Mouse (Mus musculus): ENCODE results near the gene Rassf7.

The Rassf7 gene

GRCm38 (mm10) chr7:141215101-141215879 lies at the start of gene Rassf7:
TSS of gene Rassf7 (plus strand) at chr7:141215860.
- in situ Hi-C loops (cut with MboI; ENCODE audit: low pct_unique_long_range_greater_than_20kb in 1 of 2, low sequenced_read_pairs in 2 of 2, unreplicated experiment in 1 of 2) = no loop called here

- in situ Hi-C loops (cut with MboI; ENCODE audit: low pct_unique_long_range_greater_than_20kb in 1 of 2, low sequenced_read_pairs in 2 of 2, unreplicated experiment in 1 of 2) = no loop called here
Measured at GRCm38 (mm10) chr7:141167901-141168517, 47.7 kb upstream of the Rassf7 start.

DNA sequence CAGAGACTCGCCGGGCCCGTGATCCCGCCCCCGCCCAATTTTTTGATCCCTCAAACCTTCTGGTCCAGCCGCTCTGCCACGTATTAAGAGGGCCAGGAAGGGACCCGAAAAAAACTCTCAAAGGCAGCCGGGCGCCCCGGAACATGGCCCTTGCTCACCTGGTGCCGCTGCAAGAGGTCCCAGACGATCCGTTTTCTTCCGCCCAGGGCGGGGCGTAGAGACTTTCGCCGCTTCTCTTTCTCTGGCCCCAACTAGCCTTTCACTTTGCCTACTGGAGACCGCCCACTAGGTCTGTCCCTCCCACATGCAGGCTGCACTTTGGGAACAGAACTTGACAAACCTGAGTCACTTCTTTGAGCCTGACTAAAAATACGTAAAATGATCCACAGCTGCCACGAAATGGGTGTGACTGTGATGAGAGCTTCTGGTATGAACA lies 47.1 kb upstream of the Rassf7 start:
- in situ Hi-C loops (cut with MboI; ENCODE audit: low pct_unique_long_range_greater_than_20kb in 1 of 2, low sequenced_read_pairs in 2 of 2, unreplicated experiment in 1 of 2) = no loop called here

GRCm38 (mm10) chr7:141169300-141169699 lies 46.4 kb upstream of the Rassf7 start:
- in situ Hi-C loops (cut with MboI; ENCODE audit: low pct_unique_long_range_greater_than_20kb in 1 of 2, low sequenced_read_pairs in 2 of 2, unreplicated experiment in 1 of 2) = no loop called here

DNA sequence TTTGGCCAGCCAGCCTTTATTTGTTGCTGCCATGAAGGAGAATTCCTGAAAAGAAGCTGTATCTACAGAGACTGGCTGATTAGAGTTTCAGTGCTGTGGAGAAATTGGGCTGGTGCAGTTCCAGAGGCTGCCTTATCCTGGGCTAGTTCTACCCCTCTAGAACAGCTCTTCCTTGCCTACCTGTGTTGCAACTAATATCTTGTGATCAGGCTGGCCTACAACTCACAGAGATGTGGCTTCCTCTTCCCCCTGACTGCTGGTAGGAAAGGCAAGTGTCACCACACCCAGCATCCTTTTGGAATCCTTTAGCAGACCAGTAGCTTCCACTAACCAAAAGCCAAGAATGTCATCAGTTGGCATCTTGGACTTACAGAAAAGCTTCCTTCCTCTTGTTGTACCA lies 45.8 kb upstream of the Rassf7 start:
- in situ Hi-C loops (cut with MboI; ENCODE audit: low pct_unique_long_range_greater_than_20kb in 1 of 2, low sequenced_read_pairs in 2 of 2, unreplicated experiment in 1 of 2) = loop anchor here (5.0 to 10.0 kb wide), 2 partner anchors 73 to 325 kb away; partner anchors contain the start of genes Odf3 (in 2 of the 2) and Scgb1c1 (in 2 of the 2)

GRCm38 (mm10) chr7:141172116-141173006 lies 43.3 kb upstream of the Rassf7 start, which contains the start of gene Rnh1:
TSS of gene Rnh1 (minus strand) at chr7:141172857.
- in situ Hi-C loops (cut with MboI; ENCODE audit: low pct_unique_long_range_greater_than_20kb in 1 of 2, low sequenced_read_pairs in 2 of 2, unreplicated experiment in 1 of 2) = loop anchor here (5.0 to 10.0 kb wide), 2 partner anchors 75 to 328 kb away; partner anchors contain the start of genes Odf3 (in 2 of the 2) and Scgb1c1 (in 2 of the 2)

GRCm38 (mm10) chr7:141173323-141173850 lies 42.3 kb upstream of the Rassf7 start:
- in situ Hi-C loops (cut with MboI; ENCODE audit: low pct_unique_long_range_greater_than_20kb in 1 of 2, low sequenced_read_pairs in 2 of 2, unreplicated experiment in 1 of 2) = loop anchor here (5.0 to 10.0 kb wide), 2 partner anchors 76 to 329 kb away; partner anchors contain the start of genes Odf3 (in 2 of the 2) and Scgb1c1 (in 2 of the 2)

DNA sequence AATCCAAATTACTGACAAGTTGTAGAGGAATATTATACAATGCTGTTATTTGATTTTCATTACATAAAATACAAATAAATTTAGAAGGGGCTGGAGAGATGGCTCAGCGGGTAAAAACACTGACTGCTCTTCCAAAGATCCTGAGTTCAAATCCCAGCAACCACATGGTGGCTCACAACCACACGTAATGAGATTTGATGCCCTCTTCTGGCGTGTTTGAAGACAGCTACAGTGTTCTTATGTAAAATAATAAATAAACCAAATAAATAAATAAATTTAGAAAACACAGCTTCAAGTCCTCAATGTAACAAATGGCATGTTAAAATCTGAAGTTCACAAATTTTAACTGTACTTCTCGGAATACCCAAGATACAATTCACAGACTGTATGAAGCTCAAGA lies 40.6 kb upstream of the Rassf7 start:
- in situ Hi-C loops (cut with MboI; ENCODE audit: low pct_unique_long_range_greater_than_20kb in 1 of 2, low sequenced_read_pairs in 2 of 2, unreplicated experiment in 1 of 2) = loop anchor here (5.0 to 25.0 kb wide), 3 partner anchors 83 to 330 kb away; partner anchors contain the start of genes Odf3 (in 2 of the 2), Scgb1c1 (in 2 of the 2), Cox8b (in 1 of the 2) and Nlrp6 (in 1 of the 2)

- in situ Hi-C loops (cut with MboI; ENCODE audit: low pct_unique_long_range_greater_than_20kb in 1 of 2, low sequenced_read_pairs in 2 of 2, unreplicated experiment in 1 of 2) = loop anchor here (5.0 to 25.0 kb wide), 3 partner anchors 84 to 331 kb away; partner anchors contain the start of genes Odf3 (in 2 of the 2), Scgb1c1 (in 2 of the 2), Cox8b (in 1 of the 2) and Nlrp6 (in 1 of the 2)
Measured at GRCm38 (mm10) chr7:141176173-141176572, 39.5 kb upstream of the Rassf7 start.

- in situ Hi-C loops (cut with MboI; ENCODE audit: low pct_unique_long_range_greater_than_20kb in 1 of 2, low sequenced_read_pairs in 2 of 2, unreplicated experiment in 1 of 2) = loop anchor here in 1 of 2 experiments (25.0 kb wide), 1 partner anchor 276 kb away; the partner anchor contains the start of genes Cox8b and Nlrp6
Measured at GRCm38 (mm10) chr7:141188194-141188593, 27.5 kb upstream of the Rassf7 start.

GRCm38 (mm10) chr7:141188733-141189132 lies 26.9 kb upstream of the Rassf7 start:
- in situ Hi-C loops (cut with MboI; ENCODE audit: low pct_unique_long_range_greater_than_20kb in 1 of 2, low sequenced_read_pairs in 2 of 2, unreplicated experiment in 1 of 2) = loop anchor here in 1 of 2 experiments (25.0 kb wide), 1 partner anchor 276 kb away; the partner anchor contains the start of genes Cox8b and Nlrp6

GRCm38 (mm10) chr7:141190220-141190619 lies 25.4 kb upstream of the Rassf7 start:
- in situ Hi-C loops (cut with MboI; ENCODE audit: low pct_unique_long_range_greater_than_20kb in 1 of 2, low sequenced_read_pairs in 2 of 2, unreplicated experiment in 1 of 2) = loop anchor here in 1 of 2 experiments (25.0 kb wide), 1 partner anchor 278 kb away; the partner anchor contains the start of genes Cox8b and Nlrp6

DNA sequence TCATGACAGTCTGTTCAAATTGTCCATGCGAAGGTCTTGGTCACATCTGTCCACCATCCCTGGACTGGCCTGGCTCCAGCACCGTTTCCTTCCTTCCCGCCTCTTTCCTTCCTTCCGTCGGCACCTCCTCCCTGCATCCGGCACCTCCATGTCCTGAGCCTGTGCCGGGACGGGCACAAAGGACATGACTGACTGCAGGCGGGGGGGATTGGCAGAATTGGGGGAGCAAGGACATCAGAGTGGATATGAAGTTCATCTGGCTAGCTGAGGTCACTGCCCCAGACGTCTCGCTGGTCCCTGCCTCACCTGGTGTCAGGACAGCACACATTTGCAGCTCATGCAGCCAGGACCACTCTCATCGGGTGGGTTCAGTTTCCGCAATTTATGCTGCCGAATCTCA lies 24.6 kb upstream of the Rassf7 start:
- in situ Hi-C loops (cut with MboI; ENCODE audit: low pct_unique_long_range_greater_than_20kb in 1 of 2, low sequenced_read_pairs in 2 of 2, unreplicated experiment in 1 of 2) = loop anchor here in 1 of 2 experiments (25.0 kb wide), 1 partner anchor 279 kb away; the partner anchor contains the start of genes Cox8b and Nlrp6

DNA sequence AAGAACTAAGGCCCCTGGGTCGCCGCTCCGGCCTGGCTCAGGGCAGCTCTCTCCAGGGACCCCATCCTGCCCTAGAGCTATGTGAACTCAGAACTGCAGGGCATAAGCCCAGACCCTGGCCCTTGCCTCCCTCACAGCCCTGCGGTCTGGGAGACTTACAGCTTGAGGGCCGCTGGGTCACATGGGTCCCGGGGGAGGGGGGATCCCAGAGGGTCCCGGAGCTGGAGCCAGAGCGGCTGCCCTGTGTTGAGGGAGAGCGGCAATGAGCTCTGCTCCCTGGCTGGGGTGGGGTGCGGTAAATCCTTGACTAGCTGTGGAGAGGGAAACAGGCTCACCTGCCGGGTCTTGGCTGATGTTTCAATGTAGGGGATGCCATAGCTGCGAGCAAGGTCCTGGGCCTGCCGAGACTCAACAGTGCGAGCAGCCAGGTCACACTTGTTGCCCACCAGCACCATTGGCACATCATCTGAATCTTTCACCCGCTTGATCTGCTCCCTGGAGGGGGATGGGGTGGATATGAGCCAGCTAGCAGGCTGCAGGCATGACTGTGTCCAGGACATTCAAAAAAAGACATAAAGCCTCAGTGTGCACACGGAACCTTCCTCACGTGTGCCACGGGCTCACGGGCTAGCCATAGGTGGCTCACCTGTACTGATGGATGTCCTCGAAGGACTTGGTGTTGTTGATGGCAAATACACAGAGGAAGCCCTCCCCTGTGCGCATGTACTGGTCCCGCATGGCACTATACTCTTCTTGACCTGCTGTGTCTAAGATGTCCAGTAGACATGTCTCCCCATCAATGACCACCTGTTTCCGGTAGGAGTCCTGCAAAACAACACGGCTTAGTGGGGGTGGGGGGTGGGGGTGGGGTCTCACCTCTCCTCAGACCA lies 23.6 kb upstream of the Rassf7 start:
- in situ Hi-C loops (cut with MboI; ENCODE audit: low pct_unique_long_range_greater_than_20kb in 1 of 2, low sequenced_read_pairs in 2 of 2, unreplicated experiment in 1 of 2) = loop anchor here in 1 of 2 experiments (25.0 kb wide), 1 partner anchor 280 kb away; the partner anchor contains the start of genes Cox8b and Nlrp6

GRCm38 (mm10) chr7:141192776-141193347 lies 22.8 kb upstream of the Rassf7 start:
- in situ Hi-C loops (cut with MboI; ENCODE audit: low pct_unique_long_range_greater_than_20kb in 1 of 2, low sequenced_read_pairs in 2 of 2, unreplicated experiment in 1 of 2) = loop anchor here in 1 of 2 experiments (25.0 kb wide), 1 partner anchor 281 kb away; the partner anchor contains the start of genes Cox8b and Nlrp6

- in situ Hi-C loops (cut with MboI; ENCODE audit: low pct_unique_long_range_greater_than_20kb in 1 of 2, low sequenced_read_pairs in 2 of 2, unreplicated experiment in 1 of 2) = loop anchor here in 1 of 2 experiments (25.0 kb wide), 1 partner anchor 281 kb away; the partner anchor contains the start of genes Cox8b and Nlrp6
Measured at GRCm38 (mm10) chr7:141193348-141193856, 22.3 kb upstream of the Rassf7 start.

All from mouse embryonic stem cell (cell line).